31 mouse cellular contexts compared by ENCODE assay signal in the genomic region with DNA sequence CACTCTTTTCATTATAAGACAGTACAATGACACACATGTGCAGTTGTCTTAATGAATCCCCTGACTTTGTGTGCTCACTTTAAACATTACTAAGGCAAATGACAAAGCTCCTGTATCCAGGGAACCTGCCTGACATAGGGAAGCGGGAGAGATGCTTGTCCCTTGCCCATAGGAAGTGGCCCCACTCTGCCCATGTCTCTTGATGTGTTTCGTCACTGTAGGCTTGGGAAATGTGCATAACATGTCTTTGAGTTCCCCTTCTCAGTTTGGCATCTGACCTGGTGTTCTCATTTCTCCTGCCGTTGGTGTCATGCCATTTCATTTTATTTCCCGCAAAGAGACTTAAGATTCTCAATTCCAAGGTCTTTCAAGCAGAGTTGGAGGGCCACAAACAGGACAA.
"Had no signal": no experiment of that assay in that cellular context is flagged by ENCODE, and none has a peak within 500 bp of the region (broad histone marks: within the 10 kb centered on the region; RNA-seq: fewer than 3 reads in every experiment).

No protein-coding gene starts in this region.

- DNase-seq: heart, postnatal 10 days; heart, postnatal 36 days; heart, postnatal 4 days; kidney, adult 11 months; kidney, adult 18-20 months; kidney, adult 2 months; kidney, adult 8-10 months; kidney, adult 9 months; kidney, postnatal 10 days; kidney, postnatal 14 days; kidney, postnatal 25 days; kidney, postnatal 36 days; kidney, postnatal 4 days; layer of hippocampus, adult 9-11 months; layer of hippocampus, postnatal 36 days had no signal

- H3K4me3 ChIP-seq: heart, embryonic 10.5 days; heart, embryonic 12.5 days; heart, embryonic 13.5 days; heart, embryonic 15.5 days; hindbrain, embryonic 10.5 days; hindbrain, embryonic 12.5 days; hindbrain, embryonic 13.5 days; hindbrain, embryonic 15.5 days; intestine, embryonic 15.5 days; kidney, embryonic 15.5 days; layer of hippocampus, adult 2 months had no signal

- H3K4me1 ChIP-seq: hindbrain, embryonic 10.5 days; hindbrain, embryonic 12.5 days; hindbrain, embryonic 13.5 days; intestine, embryonic 15.5 days had no signal

- ATAC-seq: hindbrain, embryonic 16.5 days; hindbrain, postnatal 0 days; inflammation-experienced regulatory T-cells, adult 6 months; intestine, embryonic 15.5 days; intestine, embryonic 16.5 days; intestine, postnatal 0 days had no signal
